Mouse (Mus musculus) ovary, adult 2 months (tissue): ENCODE data around the gene Olfr777. TPM values are rescaled to one million over a fixed set of nuclear protein-coding genes. Genes with fewer than 3 reads are reported as not detected.

Experiments used
- polyA plus RNA-seq: library from polyadenylated mRNA; depleted of rRNA; stranded (reverse); fragments of >200 nt; gene quantifications from 2 replicates; pipeline ENCODE4 v1.2.3, GENCODE M21; 2012; rRNA removed

Olfr777 gene
- not detected in 2 replicates for polyA plus RNA-seq

DNA sequence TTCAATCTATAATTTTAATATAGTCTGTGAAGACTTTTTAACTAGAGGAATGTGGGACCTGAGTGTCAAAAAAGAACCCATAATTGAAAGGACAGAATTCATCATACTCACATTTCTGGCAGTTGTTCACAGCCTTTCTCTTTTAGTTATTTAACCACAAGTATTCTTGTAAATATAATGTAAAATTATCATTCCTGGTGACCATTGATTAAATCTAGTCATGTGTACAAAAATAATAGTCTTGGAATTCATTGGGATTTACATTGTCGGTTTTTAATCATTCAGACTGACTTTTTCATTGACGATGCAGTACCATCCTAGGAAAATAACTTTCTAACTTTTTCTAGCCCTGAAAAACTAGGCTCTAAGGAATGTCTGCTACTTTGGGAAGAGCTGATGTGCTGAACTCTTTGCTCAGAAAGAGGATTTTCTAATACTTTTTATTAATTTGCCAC lies at the start of gene Olfr777:
Gene Olfr777, minus strand, starts transcription at position 405 of the 455 bp plus-strand sequence.

GRCm38 (mm10) chr10:129317817-129318216 lies 46.5 kb upstream of the Olfr777 start, which contains the start of gene Olfr780:
Gene Olfr780 (plus strand): TSS chr10:129318117.

DNA sequence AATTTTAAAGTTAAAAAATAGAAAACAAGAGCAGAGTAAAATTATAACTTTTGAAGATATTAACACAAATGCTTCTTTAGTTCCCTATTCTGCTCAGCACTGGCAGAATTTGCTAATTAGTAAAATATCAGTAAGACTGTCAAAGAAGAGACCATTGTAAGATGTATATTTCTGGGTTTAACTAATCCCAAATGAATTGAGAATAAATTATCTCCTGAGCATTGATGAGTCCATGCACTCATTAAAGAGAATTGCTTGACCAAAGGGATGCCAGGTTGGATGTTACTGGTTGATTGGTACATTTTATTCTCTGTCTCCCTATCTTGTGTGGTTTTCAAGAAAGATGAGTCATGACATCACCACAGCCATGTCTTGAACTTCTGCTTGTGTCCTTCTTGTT lies 12.5 kb downstream of the Olfr777 start, which contains the start of gene Olfr776:
Gene Olfr776, plus strand, starts transcription at position 301 of the 400 bp plus-strand sequence.

GRCm38 (mm10) chr10:129248112-129248511 lies 23.2 kb downstream of the Olfr777 start, which contains the start of gene Olfr775:
Gene Olfr775 (plus strand): TSS chr10:129248412.

GRCm38 (mm10) chr10:129235904-129236303 lies 35.4 kb downstream of the Olfr777 start, which contains the start of gene Olfr774:
Gene Olfr774 (plus strand): TSS chr10:129236204.

Other genes with a start within 250 kb of the Olfr777 start
- gene Olfr764-ps1, start 231.6 kb downstream of the Olfr777 start, polyA plus RNA-seq, result not detected in 2 replicates
- not detected in 2 replicates for gene Olfr765, start 221.5 kb downstream of the Olfr777 start, polyA plus RNA-seq
- gene Olfr766-ps1, start 202.5 kb downstream of the Olfr777 start, polyA plus RNA-seq, result not detected in 2 replicates
- not detected in 2 replicates for gene Olfr767, start 188.6 kb downstream of the Olfr777 start, polyA plus RNA-seq
- gene Olfr768, start 172.1 kb downstream of the Olfr777 start, polyA plus RNA-seq, result not detected in 2 replicates
- gene Olfr769, start 153.6 kb downstream of the Olfr777 start, polyA plus RNA-seq, result 0.09 TPM in 1 of 2 replicates, not detected in the other
- not detected in 2 replicates for gene Olfr770, start 132.5 kb downstream of the Olfr777 start, polyA plus RNA-seq
- not detected in 2 replicates for gene Olfr771, start 106.7 kb downstream of the Olfr777 start, polyA plus RNA-seq
- gene Olfr772, start 93.6 kb downstream of the Olfr777 start, polyA plus RNA-seq, result not detected in 2 replicates
- not detected in 2 replicates for gene Olfr773, start 84.1 kb downstream of the Olfr777 start, polyA plus RNA-seq
- gene Olfr774, start 35.3 kb downstream of the Olfr777 start, polyA plus RNA-seq, result not detected in 2 replicates
- gene Olfr775, start 23.1 kb downstream of the Olfr777 start, polyA plus RNA-seq, result not detected in 2 replicates
- not detected in 2 replicates for gene Olfr776, start 12.4 kb downstream of the Olfr777 start, polyA plus RNA-seq
- gene Olfr780, start 46.6 kb upstream of the Olfr777 start, polyA plus RNA-seq, result not detected in 2 replicates
- gene Olfr781, start 57.4 kb upstream of the Olfr777 start, polyA plus RNA-seq, result not detected in 2 replicates
- not detected in 2 replicates for gene Olfr782, start 77.4 kb upstream of the Olfr777 start, polyA plus RNA-seq
- 0.05 TPM in 1 of 2 replicates, not detected in the other for gene Olfr784, start 112.6 kb upstream of the Olfr777 start, polyA plus RNA-seq
- gene Olfr785, start 133.9 kb upstream of the Olfr777 start, polyA plus RNA-seq, result not detected in 2 replicates
- gene Olfr786, start 155.8 kb upstream of the Olfr777 start, polyA plus RNA-seq, result not detected in 2 replicates
- gene Olfr787, start 190.4 kb upstream of the Olfr777 start, polyA plus RNA-seq, result not detected in 2 replicates
- not detected in 2 replicates for gene Olfr788, start 199.5 kb upstream of the Olfr777 start, polyA plus RNA-seq
- gene Olfr789, start 213.3 kb upstream of the Olfr777 start, polyA plus RNA-seq, result not detected in 2 replicates
- gene Olfr790, start 227.0 kb upstream of the Olfr777 start, polyA plus RNA-seq, result not detected in 2 replicates